Mouse (Mus musculus): ENCODE results near the gene Ndufaf5. TPM values are rescaled to one million over a fixed set of nuclear protein-coding genes. Genes with fewer than 3 reads are reported as not detected.
A peak's percentile ranks its signal among the peaks of the same experiment; 100 is the strongest.
"Not testable (repeated sequence)": the region's sequence is repeated elsewhere in the genome, so short reads cannot be mapped to it uniquely, and the experiment has no call there.

Ndufaf5 gene
- polyA plus RNA-seq (2015; fragmentation: Nextera tagmentation; extraction: Ambion mirVana) = 36.5 and 39.8 TPM in 2 replicates

GRCm38 (mm10) chr2:140170127-140170802, at the start of gene Ndufaf5, which contains the start of gene Esf1:
Gene Ndufaf5, plus strand, starts transcription at chr2:140170649.
Gene Esf1, minus strand, starts transcription at chr2:140170564.
- peak within 1 kb of the TSS; percentile 90 for H3K4me2 ChIP-seq
- peaks cover 18% of the 10 kb centered on the region for H3K4me1 ChIP-seq
- WGBS = under 1% methylated on average over 42 of the region's 43 CpGs
- peak within 1 kb of the TSS; percentile 88 for H3K9ac ChIP-seq
- H3K9me3 ChIP-seq (replicated peaks) = no peaks in the 10 kb centered on the region
- H3K27ac ChIP-seq = no peak within 1 kb of the TSS; the same call in 1 of the 2 replicates
- H3K4me3 ChIP-seq = peak within 1 kb of the TSS; percentile 92
- ATAC-seq = peak; percentile 99
- H3K36me3 ChIP-seq (ENCODE audit: poor library complexity, severe bottlenecking) = peaks cover 22% of the 10 kb centered on the region
- H3K27me3 ChIP-seq = no peaks in the 10 kb centered on the region

- no peaks in the 10 kb centered on the region for H3K4me1 ChIP-seq
- H3K9ac ChIP-seq = no peak overlapping the region
- 86% methylated on average over 2 of the region's 2 CpGs for WGBS
- H3K4me3 ChIP-seq = no peak overlapping the region
- H3K27me3 ChIP-seq = no peaks in the 10 kb centered on the region
- ATAC-seq = no peak
- H3K4me2 ChIP-seq = no peak overlapping the region
- peaks cover 65% of the 10 kb centered on the region for H3K36me3 ChIP-seq (ENCODE audit: poor library complexity, severe bottlenecking)
- H3K27ac ChIP-seq = no peak overlapping the region
- H3K9me3 ChIP-seq (replicated peaks) = no peaks in the 10 kb centered on the region
These were observed 44.9 kb upstream of the Ndufaf5 start for GRCm38 (mm10) chr2:140125516-140125915.

GRCm38 (mm10) chr2:140151743-140152142, 18.7 kb upstream of the Ndufaf5 start, which contains the start of gene Gm17374:
Gene Gm17374, plus strand, starts transcription at chr2:140152043.
- not testable (repeated sequence) for H3K27ac ChIP-seq; H3K4me3 ChIP-seq; H3K27me3 ChIP-seq; ATAC-seq; H3K4me1 ChIP-seq; H3K9ac ChIP-seq; H3K9me3 ChIP-seq (replicated peaks); H3K4me2 ChIP-seq
- 94% methylated on average over 4 of the region's 4 CpGs for WGBS
- H3K36me3 ChIP-seq (ENCODE audit: poor library complexity, severe bottlenecking) = peaks cover 34% of the 10 kb centered on the region

GRCm38 (mm10) chr2:140159186-140159730, 11.2 kb upstream of the Ndufaf5 start:
- peaks cover 43% of the 10 kb centered on the region for H3K36me3 ChIP-seq (ENCODE audit: poor library complexity, severe bottlenecking)

GRCm38 (mm10) chr2:140163351-140163854, 7.0 kb upstream of the Ndufaf5 start:
- H3K27ac ChIP-seq = no peak overlapping the region
- peaks cover 37% of the 10 kb centered on the region for H3K36me3 ChIP-seq (ENCODE audit: poor library complexity, severe bottlenecking)
- WGBS = 94% methylated on average over 5 of the region's 5 CpGs
- no peak overlapping the region for H3K4me3 ChIP-seq
- H3K27me3 ChIP-seq = no peaks in the 10 kb centered on the region
- no peak overlapping the region for H3K9ac ChIP-seq
- no peak for ATAC-seq
- no peaks in the 10 kb centered on the region for H3K4me1 ChIP-seq
- no peak overlapping the region for H3K4me2 ChIP-seq
- H3K9me3 ChIP-seq (replicated peaks) = no peaks in the 10 kb centered on the region

More at GRCm38 (mm10) chr2:140159186-140159730, 11.2 kb upstream of the Ndufaf5 start:
- ATAC-seq = no peak
- H3K4me3 ChIP-seq = no peak overlapping the region
- H3K4me2 ChIP-seq = no peak overlapping the region
- no peak overlapping the region for H3K9ac ChIP-seq
- no peak overlapping the region for H3K27ac ChIP-seq
- 81% methylated on average over 3 of the region's 3 CpGs for WGBS
- no peaks in the 10 kb centered on the region for H3K4me1 ChIP-seq
- no peaks in the 10 kb centered on the region for H3K9me3 ChIP-seq (replicated peaks)
- H3K27me3 ChIP-seq = no peaks in the 10 kb centered on the region

- H3K4me2 ChIP-seq = no peak overlapping the region
- H3K27me3 ChIP-seq = no peaks in the 10 kb centered on the region
- peaks cover 25% of the 10 kb centered on the region for H3K36me3 ChIP-seq (ENCODE audit: poor library complexity, severe bottlenecking)
- ATAC-seq = no peak
- no peak overlapping the region; the same call in 1 of the 2 replicates for H3K4me3 ChIP-seq
- 83% methylated on average over 1 of the region's 1 CpGs for WGBS
- H3K9me3 ChIP-seq (replicated peaks) = no peaks in the 10 kb centered on the region
- H3K4me1 ChIP-seq = peaks cover 18% of the 10 kb centered on the region
- H3K9ac ChIP-seq = no peak overlapping the region
- no peak overlapping the region for H3K27ac ChIP-seq
These were observed 1.4 kb upstream of the Ndufaf5 start for GRCm38 (mm10) chr2:140169057-140169456.

GRCm38 (mm10) chr2:140170803-140171553, 529 bp downstream of the Ndufaf5 start:
- Histone ChIP-seq H3K4me1 (peaks cover 18% of the 10 kb centered on the region), H3K27ac (no peak overlapping the region), H3K27me3 (no peaks in the 10 kb centered on the region), H3K4me2 (peak overlapping the region; percentile 90), H3K4me3 (peak overlapping the region; percentile 92), H3K36me3 (ENCODE audit: poor library complexity, severe bottlenecking) (peaks cover 21% of the 10 kb centered on the region), H3K9ac (peak overlapping the region; percentile 88), H3K9me3 (replicated peaks) (no peaks in the 10 kb centered on the region)
- 7% methylated on average over 28 of the region's 28 CpGs for WGBS
- ATAC-seq = peak; percentile 85

GRCm38 (mm10) chr2:140185685-140186210, 15.3 kb downstream of the Ndufaf5 start:
- not testable (repeated sequence) for H3K9ac ChIP-seq; H3K4me3 ChIP-seq; H3K9me3 ChIP-seq (replicated peaks); H3K27me3 ChIP-seq; H3K4me2 ChIP-seq; ATAC-seq; H3K4me1 ChIP-seq; H3K27ac ChIP-seq
- 90% methylated on average over 3 of the region's 3 CpGs for WGBS
- H3K36me3 ChIP-seq (ENCODE audit: poor library complexity, severe bottlenecking) = peaks cover 55% of the 10 kb centered on the region

GRCm38 (mm10) chr2:140200713-140201112, 30.3 kb downstream of the Ndufaf5 start:
- Histone ChIP-seq H3K36me3 (ENCODE audit: poor library complexity, severe bottlenecking) (peaks cover 38% of the 10 kb centered on the region), H3K4me2 (no peak overlapping the region), H3K4me1 (no peaks in the 10 kb centered on the region), H3K9me3 (replicated peaks) (no peaks in the 10 kb centered on the region), H3K4me3 (no peak overlapping the region), H3K27ac (no peak overlapping the region), H3K9ac (no peak overlapping the region), H3K27me3 (no peaks in the 10 kb centered on the region)
- 80% methylated on average over 2 of the region's 2 CpGs for WGBS
- no peak for ATAC-seq

GRCm38 (mm10) chr2:140202573-140202972, 32.1 kb downstream of the Ndufaf5 start:
- no peak for ATAC-seq
- H3K4me1 ChIP-seq = no peaks in the 10 kb centered on the region
- H3K9ac ChIP-seq = no peak overlapping the region
- H3K27me3 ChIP-seq = no peaks in the 10 kb centered on the region
- no peak overlapping the region for H3K4me3 ChIP-seq
- H3K27ac ChIP-seq = no peak overlapping the region
- H3K4me2 ChIP-seq = no peak overlapping the region
- no peaks in the 10 kb centered on the region for H3K9me3 ChIP-seq (replicated peaks)
- 94% methylated on average over 5 of the region's 5 CpGs for WGBS
- H3K36me3 ChIP-seq (ENCODE audit: poor library complexity, severe bottlenecking) = peaks cover 34% of the 10 kb centered on the region

GRCm38 (mm10) chr2:140203756-140204155, 33.3 kb downstream of the Ndufaf5 start:
- Histone ChIP-seq H3K9me3 (replicated peaks) (no peaks in the 10 kb centered on the region), H3K9ac (no peak overlapping the region), H3K36me3 (ENCODE audit: poor library complexity, severe bottlenecking) (peaks cover 34% of the 10 kb centered on the region), H3K27me3 (no peaks in the 10 kb centered on the region), H3K27ac (no peak overlapping the region), H3K4me2 (no peak overlapping the region), H3K4me1 (no peaks in the 10 kb centered on the region), H3K4me3 (no peak overlapping the region)
- ATAC-seq = no peak
- 89% methylated on average over 7 of the region's 7 CpGs for WGBS

All from forebrain, embryonic 13.5 days (tissue).